Mouse (Mus musculus) spleen, adult 2 months (tissue): ENCODE results near the gene Clic1. TPM values are rescaled to one million over a fixed set of nuclear protein-coding genes. Genes with fewer than 3 reads are reported as not detected.

Source experiments
- DNase-seq, 2 experiments: peaks; one replicate each; pipeline versions ENCODE4 v3.0.0 to v3.0.0-alpha.2; 2012 to 2021; ENCODE audit warnings: low spot score in 2 of 2, low read depth in 1 of 2
- H3K27ac ChIP-seq: fragments of 200-500 bp; 2 replicates; pipeline ENCODE4 v1.5.1; 2012; ENCODE audit warnings: low read length, inconsistent platforms; ENCODE audit not compliant: insufficient read depth
- H3K27me3 ChIP-seq: fragments of 200-500 bp; 2 replicates; pipeline ENCODE4 v1.6.1; 2012; ENCODE audit warnings: mild to moderate bottlenecking, moderate library complexity, low read length, inconsistent platforms; ENCODE audit not compliant: control insufficient read depth, insufficient read depth
- H3K36me3 ChIP-seq: fragments of 200-500 bp; 2 replicates; pipeline ENCODE4 v1.6.1; 2012; ENCODE audit warnings: mild to moderate bottlenecking, low read length, inconsistent platforms; ENCODE audit not compliant: control insufficient read depth, insufficient read depth
- H3K4me1 ChIP-seq: fragments of 200-500 bp; 2 replicates; pipeline ENCODE4 v1.6.1; 2011; ENCODE audit warnings: inconsistent platforms; ENCODE audit not compliant: control insufficient read depth, insufficient read depth, insufficient read length
- H3K4me3 ChIP-seq: fragments of 200-500 bp; 2 replicates; pipeline ENCODE4 v1.5.1; 2011; ENCODE audit warnings: mild to moderate bottlenecking, inconsistent platforms; ENCODE audit not compliant: insufficient read depth, insufficient read length; ENCODE audit errors: extremely low read depth
- CTCF ChIP-seq: fragments of 200-500 bp; IDR thresholded peaks from 2 replicates; pipeline ENCODE4 v1.5.1; 2011; ENCODE audit warnings: mild to moderate bottlenecking, inconsistent platforms; ENCODE audit not compliant: insufficient read depth, insufficient read length, insufficient replicate concordance; ENCODE audit errors: extremely low read depth
- POLR2A ChIP-seq: fragments of 200-500 bp; IDR thresholded peaks from 2 replicates; pipeline ENCODE4 v1.6.1; 2011; ENCODE audit warnings: low read depth, low read length, inconsistent platforms
- WGBS: fragments of 180-500 bp; shearing (Covaris S2); methylation state at CpG from one replicate; pipeline ENCODE4 v1.1.7; 2018; 5-methylcytosine and 5-hydroxymethylcytosine counted together
- polyA plus RNA-seq: library from polyadenylated mRNA; depleted of rRNA; stranded (reverse); fragments of >200 nt; gene quantifications from 2 replicates; pipeline ENCODE4 v1.2.3, GENCODE M21; 2012

Clic1 gene
- polyA plus RNA-seq, 1 experiment: 123 TPM

GRCm38 (mm10) chr17:35060071-35060470, 10.3 kb downstream of the Clic1 start:
- Histone ChIP-seq H3K4me3 (0 out of 2 replicates have a peak overlapping the region, but pooled peaks have one; percentile 58), H3K27ac (no peak overlapping the region), H3K36me3 (peaks cover 15% of the 10 kb centered on the region), H3K4me1 (peaks cover 11% of the 10 kb centered on the region), H3K27me3 (no peaks in the 10 kb centered on the region)
- WGBS: 60% methylated on average over 14 of the region's 14 CpGs
- no peak for TF ChIP-seq POLR2A
- no peak for TF ChIP-seq CTCF
- DNase-seq: no peak

- H3K27ac ChIP-seq: no peak overlapping the region
- no peak overlapping the region for H3K4me3 ChIP-seq
- no peak for TF ChIP-seq CTCF
- no peak for TF ChIP-seq POLR2A
- H3K36me3 ChIP-seq: peaks cover 9% of the 10 kb centered on the region
- no peak for DNase-seq
- no peaks in the 10 kb centered on the region for H3K27me3 ChIP-seq
- H3K4me1 ChIP-seq: peaks cover 15% of the 10 kb centered on the region
- WGBS: 87% methylated on average over 22 of the region's 22 CpGs
Measured at GRCm38 (mm10) chr17:35060737-35061297, 11.1 kb downstream of the Clic1 start.

DNA sequence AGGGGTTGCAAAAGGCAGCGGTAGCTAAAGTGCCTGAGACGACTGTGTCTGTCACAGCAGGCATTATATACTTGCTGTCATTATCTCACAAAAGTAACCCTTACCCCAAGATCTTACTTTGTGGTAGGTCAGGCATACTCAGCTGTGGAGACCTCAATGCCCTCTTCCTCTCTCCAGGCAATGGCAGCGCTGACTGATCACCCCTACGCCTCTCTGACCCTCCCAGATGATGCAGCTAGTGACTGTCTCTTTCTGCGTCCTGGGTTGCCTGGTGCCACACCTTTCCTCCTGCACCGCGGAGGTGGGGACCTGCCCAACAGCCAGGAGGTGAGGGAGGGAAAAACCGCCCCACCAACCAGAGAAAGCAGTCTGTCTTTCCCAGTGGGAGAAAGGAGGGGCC, 11.5 kb downstream of the Clic1 start:
- no peak overlapping the region for H3K4me3 ChIP-seq
- DNase-seq: no peak
- 89% methylated on average over 8 of the region's 8 CpGs for WGBS
- H3K4me1 ChIP-seq: peaks cover 15% of the 10 kb centered on the region
- H3K36me3 ChIP-seq: peaks cover 6% of the 10 kb centered on the region
- no peaks in the 10 kb centered on the region for H3K27me3 ChIP-seq
- H3K27ac ChIP-seq: no peak overlapping the region
- TF ChIP-seq POLR2A (no peak), CTCF (no peak)

- H3K36me3 ChIP-seq: no peaks in the 10 kb centered on the region
- 92% methylated on average over 3 of the region's 3 CpGs for whole genome bisulfite sequencing
- H3K27me3 ChIP-seq: no peaks in the 10 kb centered on the region; the same call in 1 of the 2 replicates
- no peak for TF ChIP-seq POLR2A
- no peak for TF ChIP-seq CTCF
- no peak overlapping the region for H3K4me3 ChIP-seq
- peaks cover 15% of the 10 kb centered on the region for H3K4me1 ChIP-seq
- no peak for DNase-seq
- H3K27ac ChIP-seq: no peak overlapping the region
Measured at GRCm38 (mm10) chr17:35063466-35063865, 13.7 kb downstream of the Clic1 start.

- no peak for TF ChIP-seq POLR2A
- no peak for TF ChIP-seq CTCF
- no peaks in the 10 kb centered on the region for H3K36me3 ChIP-seq
- DNase-seq: no peak
- 51% methylated on average over 10 of the region's 10 CpGs for WGBS
- peaks cover 12% of the 10 kb centered on the region for H3K4me1 ChIP-seq
- H3K27me3 ChIP-seq: no peaks in the 10 kb centered on the region; the same call in 1 of the 2 replicates
- H3K27ac ChIP-seq: no peak overlapping the region
- H3K4me3 ChIP-seq: no peak overlapping the region
Measured at GRCm38 (mm10) chr17:35064378-35064877, 14.7 kb downstream of the Clic1 start.

GRCm38 (mm10) chr17:35064951-35065947, 15.5 kb downstream of the Clic1 start, which contains the start of gene Ly6g6c:
Ly6g6c (plus strand) TSS chr17:35065388.
- DNase-seq: peak in 1 of 2 experiments; percentile 30
- Histone ChIP-seq H3K27me3 (no peaks in the 10 kb centered on the region; the same call in 1 of the 2 replicates), H3K4me3 (peak within 1 kb of the TSS; percentile 49), H3K27ac (no peak within 1 kb of the TSS), H3K36me3 (no peaks in the 10 kb centered on the region), H3K4me1 (peaks cover 8% of the 10 kb centered on the region)
- WGBS: 2% methylated on average over 48 of the region's 48 CpGs
- no peak for TF ChIP-seq POLR2A
- TF ChIP-seq CTCF: no peak
